Mouse (Mus musculus) cerebellum, postnatal 25 days (tissue): ENCODE measurements around the gene Acoxl.

ENCODE experiments used
- DNase-seq, 2 experiments: peaks; one replicate each; pipeline ENCODE4 v3.0.0; 2021; ENCODE audit warnings: mixed read lengths in 2 of 2

Acoxl gene

DNA sequence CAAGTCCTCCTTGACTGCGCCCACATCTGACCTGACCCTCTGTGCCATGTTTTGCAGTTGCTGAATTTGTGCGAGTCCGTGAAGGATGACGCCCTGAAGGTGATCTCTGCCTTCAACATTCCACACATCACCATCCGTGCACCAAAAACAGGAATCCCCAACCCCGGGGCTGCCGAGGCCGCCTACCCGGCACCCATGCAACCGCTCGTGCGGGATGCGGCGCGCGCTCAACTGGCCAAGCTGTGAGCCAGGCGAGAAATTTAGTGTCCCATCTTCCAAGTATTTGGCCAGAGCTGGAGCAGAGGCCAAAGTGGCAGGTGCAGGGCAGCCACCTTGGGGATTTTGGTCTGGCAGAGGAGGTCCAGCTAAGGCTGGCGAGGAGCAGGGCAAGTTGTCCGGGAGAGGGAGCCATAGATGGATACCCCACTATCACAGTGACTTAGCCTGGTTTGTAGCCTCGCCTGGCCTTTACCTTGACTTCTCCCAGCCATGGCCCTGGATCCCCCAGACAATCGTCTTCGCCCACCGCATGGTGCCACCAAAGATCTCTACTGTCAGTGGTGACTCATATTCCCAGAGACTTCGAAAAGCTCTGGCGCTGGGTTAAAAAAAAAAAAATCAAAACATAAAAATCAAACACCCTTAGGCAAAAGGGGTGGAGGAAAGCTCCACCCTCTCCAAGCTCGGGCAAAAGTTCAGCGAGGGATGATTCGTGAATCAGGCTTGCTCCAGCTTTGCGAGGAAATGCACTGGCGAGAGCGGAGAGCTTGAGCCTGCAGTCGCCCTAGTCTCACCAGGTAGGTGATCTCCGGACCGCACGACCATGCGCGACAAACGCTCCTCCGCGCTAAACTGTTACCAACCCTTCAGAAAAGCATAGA lies 284.5 kb downstream of the Acoxl start:
- peak; percentile 47 to 53 for DNase-seq

DNA sequence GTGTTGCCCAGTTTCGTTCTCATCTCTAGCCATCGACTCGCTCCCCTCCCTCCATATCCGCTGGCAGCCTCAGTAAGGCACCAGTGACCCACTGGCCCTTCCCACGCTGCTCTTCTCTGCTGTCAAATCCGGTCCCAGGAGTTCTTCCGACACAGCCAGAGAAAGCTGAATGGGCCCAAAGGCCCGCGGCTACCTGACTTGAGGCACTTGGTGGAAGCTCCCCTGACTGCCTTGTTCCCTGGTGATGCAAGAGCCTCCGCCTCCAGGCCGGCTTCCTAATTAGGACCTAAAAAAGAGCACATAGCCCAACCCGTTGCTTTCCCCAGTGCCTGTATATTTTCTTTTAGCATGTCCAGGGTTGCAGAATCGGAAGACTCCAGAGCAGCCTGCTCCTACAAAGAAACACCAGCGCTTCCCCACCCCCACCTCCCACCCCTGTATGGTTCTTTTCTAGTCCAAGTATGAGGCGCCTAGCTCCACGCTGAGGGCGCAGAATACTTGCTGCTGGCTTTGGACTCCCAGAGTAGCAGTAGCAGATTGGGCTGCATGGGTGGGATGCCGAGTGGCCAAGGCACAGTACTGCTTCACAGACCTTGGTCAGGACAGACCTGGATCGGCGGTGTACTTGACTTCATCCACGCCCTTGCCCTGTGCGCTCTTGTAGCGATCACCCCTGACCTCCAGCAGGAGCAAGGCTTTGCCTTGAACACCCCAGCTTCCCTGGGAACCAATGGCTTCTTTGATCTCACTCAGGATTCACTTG lies 285.4 kb downstream of the Acoxl start:
- peak in 1 of 2 experiments; percentile 33 for DNase-seq

DNA sequence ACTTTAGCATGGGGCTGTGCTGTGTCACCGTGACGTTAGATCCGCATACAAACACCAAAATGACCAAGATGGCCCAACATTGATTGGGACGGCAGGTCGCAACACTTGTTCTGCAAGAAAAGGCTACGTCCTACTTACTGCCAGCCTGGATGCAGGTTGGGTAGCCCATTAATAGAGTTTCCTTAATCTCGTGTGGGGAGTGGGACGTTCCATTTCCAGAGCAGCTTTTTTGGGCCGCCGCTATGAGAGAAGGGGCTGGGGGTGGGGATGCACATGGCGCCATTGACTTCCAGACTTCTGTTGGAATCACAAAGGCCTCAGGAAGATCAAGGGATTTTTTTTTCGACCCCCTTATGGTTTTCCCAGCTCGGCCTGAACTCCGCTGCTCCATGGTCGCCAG lies 286.0 kb downstream of the Acoxl start:
- peak in 1 of 2 experiments; percentile 12 for DNase-seq

DNA sequence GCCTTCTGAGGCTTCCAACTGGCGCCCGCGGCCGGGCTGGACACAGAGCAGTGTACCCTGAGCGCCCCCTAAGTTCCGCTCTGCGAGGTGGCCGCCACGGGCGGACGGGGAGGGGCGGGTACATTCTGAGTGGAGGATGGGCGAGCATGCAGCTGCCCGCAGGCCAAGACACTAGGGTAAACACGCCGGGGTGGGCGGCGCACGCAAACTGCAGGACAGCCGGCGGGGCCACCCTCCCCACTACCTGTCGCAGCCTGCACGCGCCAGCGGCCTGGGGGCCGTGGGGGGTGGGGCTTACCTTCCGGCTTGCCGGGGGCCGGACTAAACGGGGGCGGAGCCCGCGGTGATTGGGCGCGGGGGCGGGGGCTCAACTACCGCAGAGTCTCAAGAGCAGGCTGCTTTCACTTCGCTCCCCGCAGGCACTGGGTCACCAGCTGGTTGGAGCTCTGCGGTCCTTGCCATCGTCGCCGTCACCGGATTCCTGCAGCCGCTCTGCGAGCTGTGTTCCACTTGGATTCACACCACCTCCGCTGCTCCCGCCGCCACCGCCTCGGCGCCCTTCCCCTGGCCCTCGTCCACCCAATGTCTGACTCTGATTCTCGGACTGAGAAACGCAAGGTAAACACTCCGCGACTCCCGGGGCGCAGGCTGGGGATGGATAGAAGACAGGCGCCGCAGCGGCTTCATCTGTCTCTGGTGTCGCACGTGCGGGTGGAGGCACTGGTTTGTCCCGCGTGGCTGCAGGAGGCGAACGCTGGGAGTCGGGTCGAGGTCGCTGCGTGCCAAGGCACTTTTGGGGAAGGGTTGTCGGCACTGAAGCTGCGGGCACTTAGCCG lies 287.2 kb downstream of the Acoxl start, which contains the start of gene Bcl2l11:
Bcl2l11 (plus strand) TSS at position 404 of the 836 bp plus-strand sequence.
- DNase-seq, result peak; percentile 94 to 96

DNA sequence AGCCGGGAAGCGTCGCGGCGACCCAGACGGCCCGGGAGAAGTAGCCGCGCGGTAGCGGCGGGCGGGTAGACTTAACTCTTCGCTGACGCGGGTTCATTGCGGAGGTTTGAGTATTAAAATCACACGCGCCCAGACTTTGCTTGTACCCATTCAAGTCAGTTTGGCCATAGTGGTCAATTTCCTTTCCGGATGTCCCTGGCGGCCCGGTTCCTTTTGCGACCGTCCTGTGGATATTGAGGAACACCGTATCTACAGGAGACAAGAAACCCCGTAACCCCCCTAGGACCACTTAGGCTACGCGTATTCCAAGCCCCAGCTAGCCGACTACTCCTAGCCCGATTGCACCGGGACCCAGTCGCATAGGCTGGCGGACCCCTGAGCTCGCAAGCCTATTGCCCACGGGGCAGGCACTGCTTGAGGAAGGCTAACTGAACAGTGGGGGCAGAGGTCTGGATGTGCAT lies 287.9 kb downstream of the Acoxl start:
- no peak for DNase-seq

DNA sequence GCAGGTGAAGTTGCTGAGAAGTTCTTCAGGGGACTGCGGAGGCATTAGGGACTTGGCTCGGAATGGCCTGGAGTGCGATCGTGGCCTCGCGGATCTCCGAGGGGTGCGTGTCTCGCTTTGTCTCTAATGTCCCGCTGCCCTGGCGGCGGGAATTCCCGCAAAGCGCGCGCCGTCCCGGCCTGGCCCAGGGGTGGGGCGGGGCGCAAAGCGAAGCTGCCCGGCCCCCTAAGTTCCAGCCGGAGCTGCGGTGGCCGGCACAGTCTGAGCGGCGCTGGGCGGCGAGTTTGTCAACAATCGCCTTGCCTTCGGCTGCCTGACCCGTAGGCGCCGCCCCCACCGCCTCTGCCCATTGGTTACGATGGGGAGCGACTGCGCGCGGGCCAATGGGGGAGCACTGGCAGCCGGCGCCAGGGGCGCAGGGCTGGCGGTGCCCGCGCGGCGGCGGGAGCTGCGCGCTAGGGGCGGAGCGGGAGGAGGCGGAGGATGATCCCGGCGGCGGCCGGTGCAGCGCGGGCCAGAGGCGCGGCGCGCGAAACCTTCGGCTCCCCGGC lies 288.5 kb downstream of the Acoxl start:
- peak; percentile 91 to 95 for DNase-seq

DNA sequence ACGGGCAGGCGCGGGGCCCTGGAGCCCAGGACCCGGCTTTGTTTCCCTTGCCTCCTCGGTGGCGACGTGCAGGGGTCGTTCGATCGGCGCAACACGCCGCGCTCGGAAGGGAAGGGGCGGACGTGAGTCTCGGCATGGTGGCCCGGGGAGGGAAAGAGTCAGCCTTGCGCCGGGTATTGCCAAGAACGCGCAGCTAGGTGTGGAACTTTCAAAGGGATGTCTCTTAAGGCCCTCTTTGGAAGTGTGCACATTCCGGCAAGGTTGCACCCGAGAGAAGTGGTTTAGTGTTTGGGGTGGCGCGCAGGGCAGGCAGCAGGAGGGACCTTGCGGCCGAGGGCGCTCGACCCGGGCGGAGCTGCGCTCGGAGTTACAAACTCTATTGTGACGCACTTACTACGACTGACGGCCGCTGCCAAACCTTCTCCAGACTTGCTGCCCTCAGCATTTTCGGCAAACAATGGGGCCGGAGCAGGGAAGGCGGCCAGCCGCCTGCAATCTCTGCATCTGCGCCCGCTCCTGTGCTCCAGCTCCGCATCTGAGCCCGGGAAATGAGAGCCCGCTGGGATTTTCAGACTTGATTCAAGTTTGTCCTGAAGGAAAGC lies 289.1 kb downstream of the Acoxl start:
- peak; percentile 70 to 71 for DNase-seq

DNA sequence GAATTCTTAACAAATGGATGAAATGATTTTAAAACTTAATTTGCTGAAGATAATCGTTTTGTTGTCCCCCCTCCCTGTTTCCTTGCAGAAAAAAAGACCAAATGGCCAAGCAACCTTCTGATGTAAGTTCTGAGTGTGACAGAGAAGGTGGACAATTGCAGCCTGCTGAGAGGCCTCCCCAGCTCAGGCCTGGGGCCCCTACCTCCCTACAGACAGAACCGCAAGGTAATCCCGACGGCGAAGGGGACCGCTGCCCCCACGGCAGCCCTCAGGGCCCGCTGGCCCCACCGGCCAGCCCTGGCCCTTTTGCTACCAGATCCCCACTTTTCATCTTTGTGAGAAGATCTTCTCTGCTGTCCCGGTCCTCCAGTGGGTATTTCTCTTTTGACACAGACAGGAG lies 289.9 kb downstream of the Acoxl start:
- DNase-seq, result no peak

DNA sequence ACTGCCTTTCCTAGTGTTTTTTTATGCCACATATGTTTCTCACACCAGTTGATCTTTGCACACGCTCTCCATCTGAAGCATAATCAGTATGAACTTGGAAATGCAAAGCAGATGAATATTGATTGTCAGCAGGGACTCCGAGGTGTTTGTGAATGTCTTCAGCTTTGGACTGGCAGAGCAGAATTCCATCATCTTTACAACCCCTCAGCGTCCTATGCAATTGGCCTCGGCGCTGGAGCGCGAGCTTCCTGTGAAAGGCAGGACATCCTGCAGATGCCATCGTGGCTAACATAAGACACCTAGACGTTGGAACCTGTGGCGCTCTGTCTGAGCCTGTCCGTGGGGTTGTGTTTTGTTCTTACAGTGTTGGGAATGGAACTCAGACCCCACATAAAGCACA lies 292.8 kb downstream of the Acoxl start:
- no peak for DNase-seq

DNA sequence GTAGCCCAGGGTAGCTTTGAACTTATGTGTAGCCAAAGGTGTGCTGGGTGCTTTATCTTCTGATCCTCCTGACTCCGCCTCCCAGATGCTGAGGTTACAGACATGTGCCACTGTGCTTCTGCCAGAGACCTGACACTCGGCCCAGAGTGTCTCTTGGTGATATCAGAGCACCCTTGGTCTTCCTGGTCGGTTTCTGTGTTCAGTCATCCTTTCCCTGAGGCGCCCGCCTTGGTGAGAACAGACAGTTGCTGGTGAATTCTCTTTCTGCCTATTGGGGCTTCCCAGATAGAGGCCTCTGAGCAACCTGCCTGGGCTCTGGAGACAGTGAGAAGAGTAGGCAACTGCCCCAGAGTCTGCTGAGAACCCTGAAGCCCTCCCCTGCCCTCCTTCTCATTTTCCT lies 294.0 kb downstream of the Acoxl start:
- DNase-seq, result no peak

DNA sequence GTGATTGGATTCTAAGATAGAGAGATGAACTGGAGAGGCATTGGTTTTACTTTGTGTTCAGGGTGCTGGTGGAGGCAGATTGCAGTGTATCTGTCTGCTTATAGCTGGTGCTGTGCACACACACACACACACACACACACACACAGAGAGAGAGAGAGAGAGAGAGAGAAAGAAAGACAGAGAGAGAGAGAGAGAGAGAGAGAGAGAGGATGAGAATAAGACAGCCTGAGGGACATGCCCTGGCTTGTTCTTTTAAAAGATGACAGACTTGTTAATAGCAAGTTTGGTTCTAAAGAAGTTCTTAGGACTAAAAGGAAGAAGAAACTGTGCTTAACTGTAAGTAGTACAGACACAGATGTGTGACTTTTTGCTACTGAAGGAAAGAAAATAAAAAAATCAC lies 295.2 kb downstream of the Acoxl start:
- no peak for DNase-seq

DNA sequence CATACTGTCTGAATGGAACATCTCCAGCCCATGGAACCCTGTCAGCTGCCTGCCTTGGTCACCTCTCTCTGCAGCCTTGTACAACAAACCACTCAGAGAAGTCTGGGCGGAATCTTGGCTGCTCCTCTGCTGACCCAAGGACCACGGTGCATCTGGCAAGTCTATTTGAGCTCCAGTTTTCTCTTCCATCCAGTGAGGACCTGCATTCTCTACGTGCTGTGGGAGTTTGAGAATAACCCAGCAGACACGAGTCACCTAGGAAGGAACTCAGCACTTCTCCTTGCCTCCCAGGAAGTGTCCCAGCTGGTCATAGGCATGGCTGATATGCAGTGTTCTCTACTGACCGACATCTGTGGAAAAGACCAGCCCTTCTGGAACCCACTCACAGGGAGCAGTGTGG lies 295.8 kb downstream of the Acoxl start:
- no peak for DNase-seq

DNA sequence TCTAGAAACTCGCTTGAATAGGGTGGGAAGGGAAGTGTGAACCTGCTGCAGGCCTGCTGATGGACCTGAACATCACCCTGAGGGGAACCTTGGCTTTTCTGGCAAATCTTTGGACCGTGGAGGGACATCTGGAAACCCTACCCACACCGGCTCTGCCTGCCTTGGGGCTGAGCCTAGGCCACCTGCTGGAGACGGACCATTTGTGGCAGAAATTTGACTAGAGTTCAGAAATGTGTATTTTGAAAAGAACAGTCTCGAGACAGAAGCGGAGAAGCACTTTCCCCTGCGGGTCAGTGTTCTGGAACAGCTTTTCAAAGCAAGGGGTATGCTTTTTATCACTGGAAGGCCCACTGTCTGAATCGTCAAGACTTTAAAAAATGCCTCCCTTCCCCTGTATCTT lies 296.3 kb downstream of the Acoxl start:
- DNase-seq, result peak in 1 of 2 experiments; percentile 26

DNA sequence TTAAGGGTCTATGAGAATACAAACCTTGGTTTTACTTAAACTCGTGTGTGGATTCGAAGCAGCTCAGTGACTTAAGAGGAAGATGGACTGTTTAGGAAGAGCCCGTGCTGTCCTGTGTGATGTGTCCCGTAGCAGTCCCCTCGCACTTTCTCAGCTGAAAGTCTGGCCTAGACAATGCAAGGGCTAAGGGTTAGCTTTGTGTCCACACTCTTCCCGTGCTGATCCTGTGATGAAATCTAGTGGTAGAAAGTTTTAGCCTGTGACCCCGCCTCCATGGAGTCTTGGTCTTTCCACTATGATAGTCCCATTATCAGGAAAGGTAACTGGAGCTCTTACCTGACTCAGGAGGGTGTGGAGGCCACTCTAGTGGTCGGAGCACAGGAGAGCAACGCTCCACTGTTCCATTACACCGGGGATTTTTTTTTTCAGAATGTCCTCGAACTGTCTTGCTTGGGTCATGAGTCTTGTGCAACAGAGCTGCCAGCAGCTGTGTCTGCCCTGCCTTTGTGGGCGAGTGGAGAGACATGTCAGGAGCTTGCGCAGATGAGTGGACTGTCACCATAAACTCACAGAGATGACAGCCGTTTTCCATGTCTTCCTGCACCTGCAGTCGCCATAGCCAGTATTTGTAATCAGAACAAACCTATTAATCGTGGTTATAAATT lies 298.2 kb downstream of the Acoxl start:
- no peak for DNase-seq

DNA sequence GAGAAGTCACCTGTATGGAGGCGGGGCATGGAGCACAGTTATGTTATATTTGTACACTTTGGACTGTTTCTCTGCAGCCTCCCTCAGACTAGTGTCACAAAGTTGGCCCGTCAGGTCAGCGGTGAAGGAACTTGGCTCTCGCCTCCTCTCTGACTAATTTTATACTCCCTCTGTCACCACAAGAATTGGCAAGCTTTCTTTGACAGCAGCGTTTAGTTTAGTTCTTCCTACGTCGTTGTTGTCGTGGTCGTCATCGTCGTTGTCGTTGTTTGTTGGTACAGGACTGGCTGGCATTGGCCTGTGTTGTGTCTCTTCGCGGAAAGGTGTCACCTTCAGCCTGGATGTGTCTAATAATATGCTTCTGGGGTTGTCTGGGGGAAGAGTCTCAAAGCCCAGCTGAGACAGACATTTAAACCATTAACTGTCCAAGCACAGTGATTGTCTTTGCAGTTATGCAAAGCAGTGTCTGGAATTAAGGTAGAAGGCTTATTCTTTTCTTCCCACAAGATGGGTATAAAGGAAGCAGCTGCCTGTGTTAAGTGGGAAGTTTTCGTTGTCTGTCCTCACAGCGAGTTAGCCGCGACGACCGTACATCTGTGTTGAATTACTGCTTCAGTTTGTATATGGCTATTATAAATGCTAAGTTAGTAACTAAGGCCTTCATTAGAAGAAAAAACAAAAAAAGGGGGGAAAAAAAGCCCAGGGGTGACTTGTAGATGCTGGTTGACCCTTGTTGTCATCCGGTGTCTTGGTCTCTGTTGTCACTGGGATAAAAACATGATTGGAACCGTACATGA lies 299.0 kb downstream of the Acoxl start:
- peak in 1 of 2 experiments; percentile 22 for DNase-seq

DNA sequence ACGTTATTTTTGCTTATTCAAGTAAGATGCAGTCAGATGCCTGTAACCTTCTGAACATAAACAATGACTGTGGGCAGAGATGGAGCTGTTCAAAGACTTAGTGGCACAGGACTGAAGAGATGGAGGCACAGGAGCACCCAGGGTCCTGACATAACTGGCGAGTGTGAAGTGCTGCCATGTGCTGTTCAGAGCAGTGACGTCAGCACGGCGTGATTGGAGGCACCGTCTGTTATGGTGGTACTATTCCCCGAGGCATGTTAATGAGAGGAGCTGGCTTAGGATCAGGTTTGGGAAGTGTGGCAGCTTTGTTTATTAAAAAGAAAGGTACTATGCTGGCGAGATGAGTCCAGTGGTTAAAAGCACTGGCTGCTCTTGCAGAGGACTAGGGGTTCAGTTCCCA lies 300.2 kb downstream of the Acoxl start:
- DNase-seq, result no peak

DNA sequence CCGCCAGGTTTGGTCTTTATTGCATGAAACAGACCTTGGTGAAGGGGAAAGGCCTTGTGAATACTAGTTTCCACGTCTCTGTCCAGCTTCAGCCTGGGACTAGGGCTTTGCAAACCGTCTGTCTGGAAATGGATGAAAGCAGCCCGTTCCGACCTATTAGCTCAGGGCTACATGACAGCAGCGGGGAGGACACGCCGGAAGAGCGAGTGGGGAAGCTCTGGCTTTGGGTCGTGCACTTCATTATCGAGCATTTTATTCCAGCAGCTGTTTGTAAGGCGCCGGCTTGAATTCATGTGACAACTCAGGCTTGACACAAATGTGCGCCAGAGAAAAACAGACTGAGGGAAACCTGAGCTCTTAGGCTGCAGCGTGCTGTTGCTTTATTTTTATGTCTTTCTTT lies 301.1 kb downstream of the Acoxl start:
- DNase-seq, result peak in 1 of 2 experiments; percentile 17

DNA sequence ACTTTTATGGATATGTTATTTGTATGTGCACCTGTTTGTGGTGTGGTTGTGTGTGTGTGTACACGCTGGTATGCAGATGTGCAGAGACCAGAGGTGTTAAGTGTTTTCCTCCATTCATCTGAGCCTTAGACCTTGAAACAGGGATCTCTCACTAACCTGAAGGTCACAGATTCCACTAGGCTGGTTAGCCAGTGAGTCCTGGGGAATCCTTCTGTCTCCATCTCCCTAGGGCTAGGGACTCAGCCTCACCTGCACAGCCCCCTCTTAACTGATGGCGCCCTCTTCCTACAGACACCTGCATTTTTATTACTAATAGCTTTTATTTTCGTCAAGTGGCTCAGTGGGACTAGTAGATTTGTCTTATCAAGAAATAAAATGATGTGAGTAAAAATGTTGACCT lies 301.5 kb downstream of the Acoxl start:
- no peak for DNase-seq

DNA sequence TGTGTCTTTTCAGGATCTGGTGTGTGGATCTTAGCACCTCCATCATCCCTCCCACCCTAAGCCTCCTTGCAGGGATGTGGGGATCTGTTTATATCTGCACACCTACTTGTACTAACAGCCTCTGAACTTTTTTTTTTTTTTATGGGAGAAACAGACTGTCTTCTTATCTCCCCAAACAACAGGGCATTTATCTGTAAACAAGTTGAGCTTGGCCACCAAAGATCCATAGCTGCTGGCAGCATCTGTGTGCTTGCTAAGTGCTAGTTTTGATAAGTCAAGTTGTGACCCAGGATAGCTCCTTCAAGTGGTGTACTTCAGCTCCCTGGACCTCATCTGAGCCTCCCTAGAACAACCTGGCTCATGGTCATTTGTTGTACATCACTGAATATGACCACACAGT lies 305.3 kb downstream of the Acoxl start:
- no peak for DNase-seq

DNA sequence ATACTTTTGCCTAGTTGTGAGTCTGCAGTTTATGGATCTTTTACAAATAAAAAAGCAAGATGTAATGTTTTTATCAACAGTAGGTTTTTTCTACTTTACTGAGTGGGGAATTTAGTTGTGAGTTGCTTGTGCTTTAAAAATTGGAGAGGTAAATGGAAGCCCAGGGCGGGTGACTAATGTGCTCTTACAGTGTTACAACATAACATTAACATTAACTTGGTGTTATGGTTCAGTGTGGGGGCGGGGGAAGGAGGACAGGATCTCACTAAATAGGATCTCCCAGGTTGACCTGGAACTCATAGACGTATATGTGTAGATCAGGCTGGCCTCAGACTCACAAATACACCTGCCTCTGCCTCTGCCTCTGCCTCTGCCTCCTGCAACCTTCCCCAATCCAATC lies 306.8 kb downstream of the Acoxl start:
- DNase-seq, result no peak

DNA sequence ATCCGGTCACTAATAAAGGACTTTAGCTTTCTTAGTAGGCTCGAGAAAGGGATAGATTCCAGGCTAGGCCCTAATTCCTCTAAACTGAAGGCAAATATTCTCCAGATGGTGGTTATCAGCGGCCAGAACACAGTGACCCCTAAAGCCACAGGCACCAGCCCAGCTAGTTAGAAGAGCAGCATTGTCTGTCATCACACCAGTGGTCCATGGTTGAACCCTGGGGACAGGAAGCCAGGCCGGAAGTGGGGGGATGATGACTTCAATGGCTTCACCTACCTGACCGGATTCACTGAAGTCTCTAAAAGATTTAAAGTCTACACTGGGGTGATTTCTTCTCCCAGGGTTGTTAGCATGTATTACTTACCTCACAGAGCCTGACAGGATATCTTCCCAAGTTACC lies 310.9 kb downstream of the Acoxl start:
- no peak for DNase-seq
